Mouse (Mus musculus): ENCODE measurements at regions not wholly inside any gene's neighbourhood (a gene's known extent, or its start where the extent isn't known, plus 50 kb on each side); places are given as distances from the start of the nearest gene placed in this dataset.

GRCm38 (mm10) chr4:58728641-58729040, 58.9 kb downstream of the Olfr267 start:
- H3K4me3 ChIP-seq (ENCODE audit: low read depth, low read length) = no peak overlapping the region
- H3K9me3 ChIP-seq (ENCODE audit: control insufficient read depth, low read length) = no peaks in the 10 kb centered on the region
- no peak overlapping the region for H3K9ac ChIP-seq (ENCODE audit: low read length)
- 20% methylated on average over 1 of the region's 1 CpGs for whole genome bisulfite sequencing
- ATAC-seq (replicated peaks; ENCODE audit: low FRiP score, low TSS enrichment, low read depth) (no peak), DNase-seq (ENCODE audit: low spot score) (peak; percentile 9)
- H3K27ac ChIP-seq (ENCODE audit: low read depth) = no peak overlapping the region
- no peaks in the 10 kb centered on the region for H3K36me3 ChIP-seq (ENCODE audit: control insufficient read depth, insufficient read depth, low read length)
- H3K4me2 ChIP-seq (ENCODE audit: low read length) = no peak overlapping the region
- H3K4me1 ChIP-seq (replicated peaks; ENCODE audit: control insufficient read depth, insufficient read depth, low read length) = no peaks in the 10 kb centered on the region; the same call in 1 of the 2 replicates
- H3K27me3 ChIP-seq (replicated peaks; ENCODE audit: control insufficient read depth, insufficient read depth, low read length) = no peaks in the 10 kb centered on the region

GRCm38 (mm10) chr4:58726424-58726823, 61.1 kb downstream of the Olfr267 start:
- DNase-seq (ENCODE audit: low spot score) (peak; percentile 40), ATAC-seq (replicated peaks; ENCODE audit: low FRiP score, low TSS enrichment, low read depth) (no peak)
- no peaks in the 10 kb centered on the region for H3K9me3 ChIP-seq (ENCODE audit: control insufficient read depth, low read length)
- H3K9ac ChIP-seq (ENCODE audit: low read length) = no peak overlapping the region
- H3K27ac ChIP-seq (ENCODE audit: low read depth) = no peak overlapping the region
- WGBS = 62% methylated on average over 2 of the region's 2 CpGs
- H3K4me3 ChIP-seq (ENCODE audit: low read depth, low read length) = no peak overlapping the region
- no peak overlapping the region for H3K4me2 ChIP-seq (ENCODE audit: low read length)
- no peaks in the 10 kb centered on the region for H3K27me3 ChIP-seq (replicated peaks; ENCODE audit: control insufficient read depth, insufficient read depth, low read length)
- H3K4me1 ChIP-seq (replicated peaks; ENCODE audit: control insufficient read depth, insufficient read depth, low read length) = peaks cover 9% of the 10 kb centered on the region; the same call in 1 of the 2 replicates
- H3K36me3 ChIP-seq (ENCODE audit: control insufficient read depth, insufficient read depth, low read length) = no peaks in the 10 kb centered on the region

DNA sequence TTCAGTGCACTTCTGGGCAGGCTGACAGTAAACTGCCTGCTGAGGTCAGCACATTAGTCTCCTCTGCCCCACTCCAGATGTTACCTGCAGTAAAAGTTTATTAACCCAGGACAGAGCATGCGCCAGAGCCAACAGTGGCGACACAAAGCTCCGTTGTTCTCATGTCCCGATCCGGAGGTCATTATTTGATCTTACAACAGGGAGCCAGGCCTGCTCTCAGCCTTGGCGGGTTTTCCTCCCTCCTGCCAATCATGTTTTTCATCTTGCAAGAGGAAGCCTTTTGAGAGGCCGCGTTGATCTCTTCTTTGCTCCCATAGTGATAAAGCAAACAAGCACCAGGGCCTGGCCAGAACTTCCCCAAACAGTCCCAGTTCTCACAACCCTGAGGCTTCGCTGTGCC, 64.7 kb downstream of the Olfr267 start:
- peak; percentile 68 for DNase-seq (ENCODE audit: low spot score)
- peak overlapping the region; percentile 20; the same call in 1 of the 2 replicates for H3K27ac ChIP-seq (ENCODE audit: low read depth)
- WGBS = 25% methylated on average over 9 of the region's 9 CpGs
- no peaks in the 10 kb centered on the region for H3K27me3 ChIP-seq (replicated peaks; ENCODE audit: control insufficient read depth, insufficient read depth, low read length)
- no peak overlapping the region for H3K4me2 ChIP-seq (ENCODE audit: low read length)
- H3K4me3 ChIP-seq (ENCODE audit: low read depth, low read length) = no peak overlapping the region
- peaks cover 9% of the 10 kb centered on the region; the same call in 1 of the 2 replicates for H3K4me1 ChIP-seq (replicated peaks; ENCODE audit: control insufficient read depth, insufficient read depth, low read length)
- no peaks in the 10 kb centered on the region for H3K36me3 ChIP-seq (ENCODE audit: control insufficient read depth, insufficient read depth, low read length)
- H3K9me3 ChIP-seq (ENCODE audit: control insufficient read depth, low read length) = no peaks in the 10 kb centered on the region
- ATAC-seq (replicated peaks; ENCODE audit: low FRiP score, low TSS enrichment, low read depth) = peak; percentile 68
- no peak overlapping the region for H3K9ac ChIP-seq (ENCODE audit: low read length)

- Histone ChIP-seq H3K4me3 (ENCODE audit: low read depth, low read length) (no peak overlapping the region), H3K4me1 (replicated peaks; ENCODE audit: control insufficient read depth, insufficient read depth, low read length) (peaks cover 12% of the 10 kb centered on the region; the same call in 1 of the 2 replicates), H3K9ac (ENCODE audit: low read length) (no peak overlapping the region), H3K36me3 (ENCODE audit: control insufficient read depth, insufficient read depth, low read length) (no peaks in the 10 kb centered on the region), H3K4me2 (ENCODE audit: low read length) (no peak overlapping the region), H3K27me3 (replicated peaks; ENCODE audit: control insufficient read depth, insufficient read depth, low read length) (no peaks in the 10 kb centered on the region), H3K27ac (ENCODE audit: low read depth) (no peak overlapping the region), H3K9me3 (ENCODE audit: control insufficient read depth, low read length) (no peaks in the 10 kb centered on the region)
- 87% methylated on average over 8 of the region's 8 CpGs for WGBS
- ATAC-seq (replicated peaks; ENCODE audit: low FRiP score, low TSS enrichment, low read depth) = no peak
- peak; percentile 42 for DNase-seq (ENCODE audit: low spot score)
These were observed 66.8 kb downstream of the Olfr267 start for GRCm38 (mm10) chr4:58720682-58721081.

GRCm38 (mm10) chr4:58716426-58716825, 71.1 kb downstream of the Olfr267 start:
- H3K9me3 ChIP-seq (ENCODE audit: control insufficient read depth, low read length) = no peaks in the 10 kb centered on the region
- no peaks in the 10 kb centered on the region for H3K27me3 ChIP-seq (replicated peaks; ENCODE audit: control insufficient read depth, insufficient read depth, low read length)
- peak; percentile 49 for DNase-seq (ENCODE audit: low spot score)
- H3K9ac ChIP-seq (ENCODE audit: low read length) = no peak overlapping the region
- no peaks in the 10 kb centered on the region for H3K36me3 ChIP-seq (ENCODE audit: control insufficient read depth, insufficient read depth, low read length)
- H3K4me3 ChIP-seq (ENCODE audit: low read depth, low read length) = no peak overlapping the region
- ATAC-seq (replicated peaks; ENCODE audit: low FRiP score, low TSS enrichment, low read depth) = no peak
- no peak overlapping the region for H3K4me2 ChIP-seq (ENCODE audit: low read length)
- 45% methylated on average over 11 of the region's 11 CpGs for WGBS
- H3K4me1 ChIP-seq (replicated peaks; ENCODE audit: control insufficient read depth, insufficient read depth, low read length) = peaks cover 14% of the 10 kb centered on the region; the same call in 1 of the 2 replicates
- no peak overlapping the region for H3K27ac ChIP-seq (ENCODE audit: low read depth)

GRCm38 (mm10) chr4:58715846-58716245, 71.7 kb downstream of the Olfr267 start:
- WGBS = 53% methylated on average over 8 of the region's 8 CpGs
- no peak overlapping the region for H3K4me3 ChIP-seq (ENCODE audit: low read depth, low read length)
- DNase-seq (ENCODE audit: low spot score) = peak; percentile 34

DNA sequence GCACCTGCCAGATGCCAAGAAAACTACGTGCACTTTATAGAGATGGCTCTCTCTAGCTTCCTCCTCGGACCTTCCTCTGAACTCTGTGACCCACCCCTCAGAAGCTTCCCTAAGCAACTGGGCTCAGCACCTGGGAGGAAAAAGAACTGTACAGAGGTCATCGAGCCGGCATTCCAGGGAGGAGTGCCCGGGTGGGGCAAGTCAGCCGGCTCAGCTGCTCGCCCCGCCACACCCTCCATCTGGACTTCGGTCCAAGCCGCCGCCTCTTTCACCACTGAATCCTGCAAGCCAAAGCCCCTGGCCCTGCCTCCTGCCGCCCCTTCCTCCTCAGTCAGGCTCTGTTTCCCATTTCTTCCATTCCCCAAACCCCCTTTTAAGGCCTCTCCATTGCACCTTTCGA, 73.3 kb downstream of the Olfr267 start:
- Histone ChIP-seq H3K27me3 (replicated peaks; ENCODE audit: control insufficient read depth, insufficient read depth, low read length) (no peaks in the 10 kb centered on the region), H3K4me3 (ENCODE audit: low read depth, low read length) (no peak overlapping the region), H3K4me2 (ENCODE audit: low read length) (no peak overlapping the region), H3K36me3 (ENCODE audit: control insufficient read depth, insufficient read depth, low read length) (no peaks in the 10 kb centered on the region), H3K4me1 (replicated peaks; ENCODE audit: control insufficient read depth, insufficient read depth, low read length) (peaks cover 14% of the 10 kb centered on the region; the same call in 1 of the 2 replicates), H3K27ac (ENCODE audit: low read depth) (no peak overlapping the region), H3K9me3 (ENCODE audit: control insufficient read depth, low read length) (no peaks in the 10 kb centered on the region), H3K9ac (ENCODE audit: low read length) (no peak overlapping the region)
- WGBS = 38% methylated on average over 13 of the region's 13 CpGs
- peak; percentile 84 for ATAC-seq (replicated peaks; ENCODE audit: low FRiP score, low TSS enrichment, low read depth)
- DNase-seq (ENCODE audit: low spot score) = peak; percentile 67

More at GRCm38 (mm10) chr4:58715846-58716245, 71.7 kb downstream of the Olfr267 start:
- H3K4me2 ChIP-seq (ENCODE audit: low read length) = no peak overlapping the region
- peaks cover 14% of the 10 kb centered on the region; the same call in 1 of the 2 replicates for H3K4me1 ChIP-seq (replicated peaks; ENCODE audit: control insufficient read depth, insufficient read depth, low read length)
- H3K27me3 ChIP-seq (replicated peaks; ENCODE audit: control insufficient read depth, insufficient read depth, low read length) = no peaks in the 10 kb centered on the region
- no peaks in the 10 kb centered on the region for H3K9me3 ChIP-seq (ENCODE audit: control insufficient read depth, low read length)
- ATAC-seq (replicated peaks; ENCODE audit: low FRiP score, low TSS enrichment, low read depth) = no peak
- H3K27ac ChIP-seq (ENCODE audit: low read depth) = no peak overlapping the region
- no peaks in the 10 kb centered on the region for H3K36me3 ChIP-seq (ENCODE audit: control insufficient read depth, insufficient read depth, low read length)
- no peak overlapping the region for H3K9ac ChIP-seq (ENCODE audit: low read length)

GRCm38 (mm10) chr4:58712875-58713274, 74.6 kb downstream of the Olfr267 start:
- 81% methylated on average over 2 of the region's 2 CpGs for WGBS
- Histone ChIP-seq H3K36me3 (ENCODE audit: control insufficient read depth, insufficient read depth, low read length) (no peaks in the 10 kb centered on the region), H3K4me2 (ENCODE audit: low read length) (no peak overlapping the region), H3K4me3 (ENCODE audit: low read depth, low read length) (no peak overlapping the region), H3K27me3 (replicated peaks; ENCODE audit: control insufficient read depth, insufficient read depth, low read length) (no peaks in the 10 kb centered on the region), H3K4me1 (replicated peaks; ENCODE audit: control insufficient read depth, insufficient read depth, low read length) (peaks cover 14% of the 10 kb centered on the region; the same call in 1 of the 2 replicates), H3K27ac (ENCODE audit: low read depth) (no peak overlapping the region), H3K9ac (ENCODE audit: low read length) (no peak overlapping the region), H3K9me3 (ENCODE audit: control insufficient read depth, low read length) (peaks cover 4% of the 10 kb centered on the region; the same call in 1 of the 2 replicates)
- ATAC-seq (replicated peaks; ENCODE audit: low FRiP score, low TSS enrichment, low read depth) (no peak), DNase-seq (ENCODE audit: low spot score) (peak; percentile 16)

DNA sequence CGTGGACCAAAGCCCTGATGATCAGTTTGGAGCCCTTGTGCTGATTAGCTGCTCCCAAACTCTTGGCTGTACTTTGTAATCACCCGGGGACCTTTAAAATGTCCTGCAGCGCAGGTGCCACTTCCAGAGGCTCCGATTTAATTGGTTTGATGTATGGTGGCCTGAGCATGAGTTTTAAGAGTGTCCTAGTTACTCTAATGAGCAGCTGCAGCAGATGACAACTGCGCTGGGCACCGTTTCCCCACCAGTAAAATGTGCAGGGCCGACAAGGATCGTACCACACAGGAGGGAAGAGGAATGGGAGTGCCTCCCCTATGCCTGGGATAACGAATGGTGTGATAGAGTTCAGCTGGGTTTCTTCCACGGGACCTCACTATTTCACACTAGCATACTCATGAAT, 75.3 kb downstream of the Olfr267 start:
- DNase-seq (ENCODE audit: low spot score) = peak; percentile 48
- peaks cover 4% of the 10 kb centered on the region; the same call in 1 of the 2 replicates for H3K9me3 ChIP-seq (ENCODE audit: control insufficient read depth, low read length)
- no peak overlapping the region for H3K27ac ChIP-seq (ENCODE audit: low read depth)
- no peak for ATAC-seq (replicated peaks; ENCODE audit: low FRiP score, low TSS enrichment, low read depth)
- peaks cover 14% of the 10 kb centered on the region; the same call in 1 of the 2 replicates for H3K4me1 ChIP-seq (replicated peaks; ENCODE audit: control insufficient read depth, insufficient read depth, low read length)
- H3K9ac ChIP-seq (ENCODE audit: low read length) = no peak overlapping the region
- 74% methylated on average over 10 of the region's 10 CpGs for WGBS
- no peak overlapping the region for H3K4me3 ChIP-seq (ENCODE audit: low read depth, low read length)
- no peaks in the 10 kb centered on the region for H3K36me3 ChIP-seq (ENCODE audit: control insufficient read depth, insufficient read depth, low read length)
- no peak overlapping the region for H3K4me2 ChIP-seq (ENCODE audit: low read length)
- no peaks in the 10 kb centered on the region for H3K27me3 ChIP-seq (replicated peaks; ENCODE audit: control insufficient read depth, insufficient read depth, low read length)

Measured in intestine, embryonic 14.5 days (tissue).